Mouse (Mus musculus) G1E (cell line): ENCODE measurements around the gene Hoxa11.

ENCODE experiments used
- CTCF ChIP-seq: IDR thresholded peaks from 2 replicates; pipeline ENCODE4 v1.5.1; 2012; ENCODE audit warnings: low read depth, low read length, inconsistent platforms, mixed read lengths
- GATA2 ChIP-seq: IDR thresholded peaks from 2 replicates; pipeline ENCODE4 v1.6.1; 2012; ENCODE audit warnings: low read depth, low read length, inconsistent platforms, borderline replicate concordance
- POLR2AphosphoS5 ChIP-seq: IDR thresholded peaks from 2 replicates; pipeline ENCODE4 v1.6.1; 2012; ENCODE audit warnings: low read depth, low read length, inconsistent platforms; ENCODE audit not compliant: insufficient replicate concordance

- TF ChIP-seq CTCF (no peak), POLR2AphosphoS5 (no peak), GATA2 (no peak)
Observed at GRCm38 (mm10) chr6:52213119-52213986, 32.3 kb downstream of the Hoxa11 start, which contains the start of the genes Hoxa3 and Gm28308.
